Mouse (Mus musculus) G1E (cell line): ENCODE measurements around the gene Coro1c.

Experiments used
- CTCF ChIP-seq: IDR thresholded peaks from 2 replicates; pipeline ENCODE4 v1.5.1; 2012; ENCODE audit warnings: low read depth, low read length, inconsistent platforms, mixed read lengths
- GATA1 ChIP-seq: IDR thresholded peaks from 2 replicates; pipeline ENCODE4 v1.6.1; 2012; ENCODE audit warnings: borderline replicate concordance, low read length, inconsistent platforms, mixed read lengths
- POLR2AphosphoS5 ChIP-seq: IDR thresholded peaks from 2 replicates; pipeline ENCODE4 v1.6.1; 2012; ENCODE audit warnings: low read depth, low read length, inconsistent platforms; ENCODE audit not compliant: insufficient replicate concordance
- TAL1 ChIP-seq: conservative IDR thresholded peaks from 2 replicates; pipeline ENCODE4 v1.6.1; 2012; ENCODE audit warnings: low read depth, low read length, inconsistent platforms, mixed read lengths

DNA sequence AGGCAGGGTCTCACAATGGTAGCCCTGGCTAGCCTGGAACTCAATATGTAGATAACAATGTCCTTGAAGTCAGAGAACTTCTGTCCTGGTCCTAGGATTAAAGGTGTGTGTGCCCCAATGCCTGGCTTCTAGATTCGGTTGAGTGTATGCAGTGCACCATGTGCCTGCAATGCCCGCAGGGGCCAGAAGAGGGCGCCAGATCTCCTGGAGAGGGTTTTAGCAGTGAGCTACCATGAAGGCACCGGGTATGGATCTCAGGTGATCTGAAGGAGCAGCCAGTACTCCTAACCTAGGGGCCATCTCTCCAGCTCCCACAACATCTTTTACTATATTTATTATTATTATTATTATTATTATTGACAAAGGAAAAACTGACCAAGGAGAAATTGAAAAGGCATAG lies 48.0 kb upstream of the Coro1c start:
- TF ChIP-seq CTCF (peak; percentile 95), POLR2AphosphoS5 (no peak), TAL1 (no peak), GATA1 (no peak)
